Comparison of ENCODE assay signal across 28 mouse cellular contexts in the genomic region with DNA sequence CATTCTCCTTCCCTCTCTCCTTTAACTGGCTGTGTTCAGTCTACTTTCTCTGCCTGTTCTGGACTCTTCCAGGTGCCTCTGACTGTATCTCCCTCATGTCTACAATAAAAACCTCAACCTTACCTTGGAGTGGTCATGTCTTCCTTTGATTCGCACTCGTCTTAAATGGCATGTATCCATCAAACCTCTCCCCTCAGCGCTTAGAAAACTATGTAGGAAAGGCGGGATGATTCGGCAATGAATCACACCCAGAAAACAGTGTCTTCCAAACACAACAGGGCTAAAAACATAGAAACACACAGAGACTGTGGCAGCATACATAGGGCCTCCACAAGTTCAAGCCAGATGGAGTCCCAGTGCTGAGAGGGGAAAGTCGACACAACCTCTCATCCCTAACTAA.
DNase-seq lines count a peak whose midpoint lies in the region; ATAC-seq and TF ChIP-seq lines count a peak whose summit lies in the region.
"Had no signal": no experiment of that assay in that cellular context is flagged by ENCODE, and none has a peak within 500 bp of the region (broad histone marks: within the 10 kb centered on the region; RNA-seq: fewer than 3 reads in every experiment).

No protein-coding gene starts in this region.

- H3K4me1 ChIP-seq in hindbrain, embryonic 11.5 days (replicated peaks; ENCODE audit: control insufficient read depth, insufficient read depth, low read length): no peaks in the 10 kb centered on the region
- H3K4me1 ChIP-seq in hindbrain, embryonic 10.5 days (replicated peaks): no peaks in the 10 kb centered on the region
- H3K4me1 ChIP-seq in neural tube, embryonic 13.5 days (replicated peaks): no peaks in the 10 kb centered on the region
- no peaks in the 10 kb centered on the region for H3K4me1 ChIP-seq in neural tube, embryonic 15.5 days
- no peaks in the 10 kb centered on the region for H3K4me1 ChIP-seq in ES-E14 (ENCODE audit: control insufficient read depth in 2 of 2, insufficient read depth in 2 of 2, low read length in 2 of 2, poor library complexity in 1 of 2)
- H3K4me1 ChIP-seq: embryonic facial prominence, embryonic 10.5 days; embryonic facial prominence, embryonic 15.5 days; forebrain, embryonic 15.5 days; heart, embryonic 12.5 days; limb, embryonic 13.5 days; lung, embryonic 15.5 days; midbrain, embryonic 15.5 days; stomach, embryonic 15.5 days had no signal

- H3K36me3 ChIP-seq in hindbrain, embryonic 11.5 days (ENCODE audit: control insufficient read depth, insufficient read depth, low read length): no peaks in the 10 kb centered on the region
- no peaks in the 10 kb centered on the region for H3K36me3 ChIP-seq in hindbrain, embryonic 10.5 days
- H3K36me3 ChIP-seq in neural tube, embryonic 13.5 days: no peaks in the 10 kb centered on the region
- H3K36me3 ChIP-seq in neural tube, embryonic 15.5 days: no peaks in the 10 kb centered on the region
- no peaks in the 10 kb centered on the region for H3K36me3 ChIP-seq in ES-E14 (ENCODE audit: control insufficient read depth, insufficient read depth, low read length, poor library complexity, severe bottlenecking)
- H3K36me3 ChIP-seq: embryonic facial prominence, embryonic 10.5 days; embryonic facial prominence, embryonic 15.5 days; forebrain, embryonic 15.5 days; heart, embryonic 12.5 days; limb, embryonic 13.5 days; lung, embryonic 15.5 days; midbrain, embryonic 15.5 days; stomach, embryonic 15.5 days had no signal

- no peak overlapping the region for H3K9ac ChIP-seq in hindbrain, embryonic 11.5 days (ENCODE audit: low read depth, low read length)
- no peak overlapping the region for H3K9ac ChIP-seq in neural tube, embryonic 13.5 days
- no peak overlapping the region for H3K9ac ChIP-seq in neural tube, embryonic 15.5 days (replicated peaks)
- H3K9ac ChIP-seq in ES-E14 (ENCODE audit: insufficient read depth, low read depth, low read length, poor library complexity, severe bottlenecking): no peak overlapping the region
- H3K9ac ChIP-seq: embryonic facial prominence, embryonic 15.5 days; forebrain, embryonic 15.5 days; heart, embryonic 12.5 days; limb, embryonic 13.5 days; lung, embryonic 15.5 days; midbrain, embryonic 15.5 days; stomach, embryonic 15.5 days had no signal

- intact Hi-C loops in left cerebral cortex, postnatal 25 days (cut with DNase I): no loop called here

- H3K4me2 ChIP-seq in hindbrain, embryonic 11.5 days (replicated peaks; ENCODE audit: low read depth, low read length): no peak overlapping the region
- H3K4me2 ChIP-seq in neural tube, embryonic 13.5 days: no peak overlapping the region
- no peak overlapping the region for H3K4me2 ChIP-seq in neural tube, embryonic 15.5 days
- H3K4me2 ChIP-seq: embryonic facial prominence, embryonic 15.5 days; forebrain, embryonic 15.5 days; heart, embryonic 12.5 days; limb, embryonic 13.5 days; liver, embryonic 11.5 days; lung, embryonic 15.5 days; midbrain, embryonic 15.5 days; stomach, embryonic 15.5 days had no signal

- no peak for DNase-seq in hindbrain, embryonic 11.5 days (ENCODE audit: low spot score)
- no peak for DNase-seq in hindbrain, embryonic 10.5 days (ENCODE audit: low spot score)
- DNase-seq in ES-E14 (ENCODE audit: low read depth, low spot score): no peak
- no peak for DNase-seq in left cerebral cortex, adult 18-20 months (ENCODE audit: low spot score in 2 of 2)
- no peak for DNase-seq in left cerebral cortex, postnatal 25 days (ENCODE audit: low spot score in 2 of 2)
- DNase-seq: adrenal gland, adult 2 months; adrenal gland, postnatal 36 days; B cell, adult 2 months; cerebellum, adult 18-20 months; cerebellum, postnatal 14 days; heart, adult 2 months; heart, postnatal 4 days; kidney, adult 9 months; kidney, postnatal 10 days; layer of hippocampus, adult 9-11 months had no signal

- 83% methylated on average over 6 of the region's 6 CpGs for WGBS in hindbrain, embryonic 11.5 days
- 84% methylated on average over 6 of the region's 6 CpGs for WGBS in hindbrain, embryonic 10.5 days
- WGBS in neural tube, embryonic 13.5 days: 86% methylated on average over 6 of the region's 6 CpGs
- WGBS in neural tube, embryonic 15.5 days: 81% methylated on average over 6 of the region's 6 CpGs

- in situ Hi-C loops in ES-E14 (cut with MboI; ENCODE audit: low sequenced_read_pairs in 2 of 2, unreplicated experiment in 2 of 2): no loop called here

- ATAC-seq in hindbrain, embryonic 11.5 days (ENCODE audit: low FRiP score): no peak
- no peak for ATAC-seq in neural tube, embryonic 13.5 days (ENCODE audit: low read depth)
- ATAC-seq in neural tube, embryonic 15.5 days (ENCODE audit: low FRiP score): no peak
- ATAC-seq: activated CD4-positive, CD25-positive, alpha-beta regulatory T cell, adult 4 months; forebrain, embryonic 15.5 days; intestine, postnatal 0 days; midbrain, embryonic 15.5 days had no signal

- no peaks in the 10 kb centered on the region; the same call in 1 of the 2 replicates for H3K27me3 ChIP-seq in hindbrain, embryonic 11.5 days (ENCODE audit: control insufficient read depth, insufficient read depth, low read length)
- peaks cover 38% of the 10 kb centered on the region for H3K27me3 ChIP-seq in hindbrain, embryonic 10.5 days (ENCODE audit: insufficient read depth, poor library complexity, severe bottlenecking)
- H3K27me3 ChIP-seq in neural tube, embryonic 13.5 days: peaks cover 27% of the 10 kb centered on the region
- peaks cover 6% of the 10 kb centered on the region; the same call in 1 of the 2 replicates for H3K27me3 ChIP-seq in neural tube, embryonic 15.5 days (replicated peaks)
- H3K27me3 ChIP-seq: embryonic facial prominence, embryonic 15.5 days; forebrain, embryonic 15.5 days; heart, embryonic 12.5 days; lung, embryonic 15.5 days; midbrain, embryonic 15.5 days; stomach, embryonic 15.5 days had no signal

- H3K27ac ChIP-seq in hindbrain, embryonic 11.5 days (ENCODE audit: low read depth, low read length): peak overlapping the region; percentile 62
- no peak overlapping the region for H3K27ac ChIP-seq in hindbrain, embryonic 10.5 days
- H3K27ac ChIP-seq in neural tube, embryonic 13.5 days (replicated peaks): peak overlapping the region; percentile 79
- no peak overlapping the region for H3K27ac ChIP-seq in neural tube, embryonic 15.5 days (replicated peaks)
- H3K27ac ChIP-seq in ES-E14 (ENCODE audit: insufficient read depth, low read depth, low read length, poor library complexity, severe bottlenecking): peak overlapping the region; percentile 94; the same call in 1 of the 2 replicates
- H3K27ac ChIP-seq: embryonic facial prominence, embryonic 15.5 days; forebrain, embryonic 15.5 days; heart, adult 2 months; limb, embryonic 13.5 days; lung, embryonic 15.5 days; midbrain, embryonic 15.5 days; stomach, embryonic 15.5 days had no signal

- no peaks in the 10 kb centered on the region for H3K9me3 ChIP-seq in hindbrain, embryonic 11.5 days (ENCODE audit: control insufficient read depth, low read length)
- H3K9me3 ChIP-seq in hindbrain, embryonic 10.5 days: no peaks in the 10 kb centered on the region
- H3K9me3 ChIP-seq in neural tube, embryonic 13.5 days: no peaks in the 10 kb centered on the region
- H3K9me3 ChIP-seq in neural tube, embryonic 15.5 days (replicated peaks): no peaks in the 10 kb centered on the region
- no peaks in the 10 kb centered on the region for H3K9me3 ChIP-seq in ES-E14 (ENCODE audit: control insufficient read depth, insufficient read depth, low read depth, low read length)
- H3K9me3 ChIP-seq: embryonic facial prominence, embryonic 10.5 days; embryonic facial prominence, embryonic 15.5 days; forebrain, embryonic 15.5 days; heart, embryonic 12.5 days; limb, embryonic 13.5 days; lung, embryonic 15.5 days; midbrain, embryonic 15.5 days; stomach, embryonic 15.5 days had no signal

- H3K4me3 ChIP-seq in hindbrain, embryonic 11.5 days (ENCODE audit: low read depth, low read length): no peak overlapping the region
- H3K4me3 ChIP-seq in hindbrain, embryonic 10.5 days: no peak overlapping the region
- H3K4me3 ChIP-seq in neural tube, embryonic 13.5 days: no peak overlapping the region
- no peak overlapping the region for H3K4me3 ChIP-seq in neural tube, embryonic 15.5 days (replicated peaks)
- no peak overlapping the region for H3K4me3 ChIP-seq in ES-E14 (ENCODE audit: insufficient read depth in 1 of 2, low read depth in 1 of 2, low read length in 2 of 2, poor library complexity in 1 of 2, severe bottlenecking in 1 of 2)
- H3K4me3 ChIP-seq: embryonic facial prominence, embryonic 10.5 days; embryonic facial prominence, embryonic 15.5 days; forebrain, embryonic 15.5 days; heart, adult 2 months; heart, embryonic 12.5 days; limb, embryonic 13.5 days; lung, embryonic 15.5 days; midbrain, embryonic 15.5 days; stomach, embryonic 15.5 days had no signal

TF ChIP-seq in ES-E14, 5 proteins besides CTCF, POLR2A, EP300 and RAD21:
- TF ChIP-seq ZNF384 (IDR thresholded peaks at IDR 0.05; ENCODE audit: low read depth, low read length) (no peak), HCFC1 (IDR thresholded peaks at IDR 0.05; ENCODE audit: borderline replicate concordance, insufficient read depth, low read length) (no peak), ZC3H11A (IDR thresholded peaks at IDR 0.05; ENCODE audit: borderline replicate concordance, low read depth, low read length) (no peak), MAFK (IDR thresholded peaks at IDR 0.05; ENCODE audit: insufficient read depth, low read depth, low read length) (no peak), CHD2 (IDR thresholded peaks at IDR 0.05; ENCODE audit: low read depth, low read length) (no peak)

Comparison
In these comparisons a context has a peak if more than half of its experiments do, and no peak if none do; other contexts are left out.
1. H3K27ac ChIP-seq: peak in hindbrain, embryonic 11.5 days (single experiment), neural tube, embryonic 13.5 days (single experiment) and ES-E14 (single experiment); none in hindbrain, embryonic 10.5 days (single experiment) and neural tube, embryonic 15.5 days (single experiment).